Mouse (Mus musculus): ENCODE results near the gene Pirt.

Pirt gene

GRCm38 (mm10) chr11:66946521-66946920 lies 34.7 kb downstream of the Pirt start:
- no peak for DNase-seq (ENCODE audit: low spot score in 2 of 2)

- no peak for DNase-seq (ENCODE audit: low spot score in 2 of 2)
These were observed 35.1 kb downstream of the Pirt start for GRCm38 (mm10) chr11:66946922-66947321.

GRCm38 (mm10) chr11:66956303-66956702 lies 44.5 kb downstream of the Pirt start, which contains the start of gene Tmem238l:
Gene Tmem238l, plus strand, starts transcription at chr11:66956638.
- DNase-seq (ENCODE audit: low spot score in 2 of 2), result no peak

GRCm38 (mm10) chr11:66960797-66961196 lies 49.0 kb downstream of the Pirt start:
- no peak for DNase-seq (ENCODE audit: low spot score in 2 of 2)

GRCm38 (mm10) chr11:66961447-66962176 lies 49.8 kb downstream of the Pirt start:
- DNase-seq (ENCODE audit: low spot score in 2 of 2), result no peak

- DNase-seq (ENCODE audit: low spot score in 2 of 2), result no peak
These were observed 51.7 kb downstream of the Pirt start for GRCm38 (mm10) chr11:66963462-66963861.

- DNase-seq (ENCODE audit: low spot score in 2 of 2), result no peak
These were observed 54.8 kb downstream of the Pirt start for GRCm38 (mm10) chr11:66966500-66967116.

- DNase-seq (ENCODE audit: low spot score in 2 of 2), result no peak
These were observed 56.8 kb downstream of the Pirt start for GRCm38 (mm10) chr11:66968575-66968974.

- DNase-seq (ENCODE audit: low spot score in 2 of 2), result no peak
These were observed 61.7 kb downstream of the Pirt start for GRCm38 (mm10) chr11:66973507-66973906.

- no peak for DNase-seq (ENCODE audit: low spot score in 2 of 2)
These were observed 64.0 kb downstream of the Pirt start for GRCm38 (mm10) chr11:66975606-66976330.

Measured in spleen, postnatal 10 days (tissue).